In genomic region chr14:57951089-57951488, GRCm38 (mm10) we compare ENCODE assay signal across 8 mouse cellular contexts. TPM values are rescaled to one million over a fixed set of nuclear protein-coding genes. Genes with fewer than 3 reads are reported as not detected.
DNase-seq lines count a peak whose midpoint lies in the region; ATAC-seq and TF ChIP-seq lines count a peak whose summit lies in the region.

No protein-coding gene starts in this region.

- no peak for TF ChIP-seq EP300 in liver, postnatal 0 days (IDR thresholded peaks at IDR 0.05; ENCODE audit: low read depth)

- H3K4me3 ChIP-seq in intestine, embryonic 14.5 days (ENCODE audit: low read depth, low read length) = no peak overlapping the region
- H3K4me3 ChIP-seq in intestine, embryonic 16.5 days (ENCODE audit: low read length) = no peak overlapping the region
- H3K4me3 ChIP-seq in cortical plate, adult 2 months (ENCODE audit: insufficient read depth, low read length) = no peak overlapping the region
- no peak overlapping the region for H3K4me3 ChIP-seq in liver, postnatal 0 days (ENCODE audit: low read depth, low read length)

- peaks cover 12% of the 10 kb centered on the region for H3K36me3 ChIP-seq in intestine, embryonic 14.5 days (ENCODE audit: control insufficient read depth, insufficient read depth, low read length)
- no peaks in the 10 kb centered on the region for H3K36me3 ChIP-seq in intestine, embryonic 16.5 days (ENCODE audit: control insufficient read depth, insufficient read depth, low read length)
- H3K36me3 ChIP-seq in liver, postnatal 0 days (replicated peaks; ENCODE audit: insufficient read depth, low read length) = peaks cover 5% of the 10 kb centered on the region

- 15% methylated on average over 2 of the region's 2 CpGs for WGBS in intestine, embryonic 14.5 days
- 26% methylated on average over 2 of the region's 2 CpGs for WGBS in intestine, embryonic 16.5 days
- 42% methylated on average over 2 of the region's 2 CpGs for WGBS in liver, postnatal 0 days (ENCODE audit: insufficient replicate concordance)

- H3K27me3 ChIP-seq in intestine, embryonic 14.5 days (replicated peaks; ENCODE audit: control insufficient read depth, insufficient read depth, low read length) = no peaks in the 10 kb centered on the region
- no peaks in the 10 kb centered on the region for H3K27me3 ChIP-seq in intestine, embryonic 16.5 days (replicated peaks; ENCODE audit: control insufficient read depth, insufficient read depth, low read length)
- H3K27me3 ChIP-seq in liver, postnatal 0 days (ENCODE audit: insufficient read depth, low read length) = no peaks in the 10 kb centered on the region

- no peak overlapping the region for H3K4me2 ChIP-seq in intestine, embryonic 14.5 days (ENCODE audit: low read length)
- H3K4me2 ChIP-seq in intestine, embryonic 16.5 days (ENCODE audit: low read depth, low read length) = no peak overlapping the region
- H3K4me2 ChIP-seq in liver, postnatal 0 days (ENCODE audit: low read depth, low read length) = no peak overlapping the region

- no peak for ATAC-seq in intestine, embryonic 14.5 days (replicated peaks; ENCODE audit: low FRiP score, low TSS enrichment, low read depth)
- no peak for ATAC-seq in intestine, embryonic 16.5 days
- no peak for ATAC-seq in liver, postnatal 0 days

- peak; percentile 64 for DNase-seq in intestine, embryonic 14.5 days (ENCODE audit: low spot score)
- peak; percentile 9 for DNase-seq in urinary bladder, postnatal 14 days (ENCODE audit: low spot score)
- no peak for DNase-seq in urinary bladder, postnatal 4 days (ENCODE audit: low spot score in 2 of 2)
- DNase-seq in liver, postnatal 0 days = peak; percentile 27
- DNase-seq in urinary bladder, adult 18-20 months (ENCODE audit: low spot score in 2 of 2) = no peak
- no peak for DNase-seq in spleen, postnatal 36 days (ENCODE audit: low spot score in 2 of 2)

- no peaks in the 10 kb centered on the region for H3K4me1 ChIP-seq in intestine, embryonic 14.5 days (replicated peaks; ENCODE audit: control insufficient read depth, insufficient read depth, low read length)
- no peaks in the 10 kb centered on the region for H3K4me1 ChIP-seq in intestine, embryonic 16.5 days (ENCODE audit: control insufficient read depth, insufficient read depth, low read length)
- H3K4me1 ChIP-seq in cortical plate, adult 2 months (ENCODE audit: control insufficient read depth, insufficient read depth, low read length) = no peaks in the 10 kb centered on the region
- H3K4me1 ChIP-seq in liver, postnatal 0 days (ENCODE audit: insufficient read depth) = no peaks in the 10 kb centered on the region

- H3K27ac ChIP-seq in intestine, embryonic 14.5 days (ENCODE audit: low read depth) = no peak overlapping the region
- H3K27ac ChIP-seq in intestine, embryonic 16.5 days (ENCODE audit: low read length) = no peak overlapping the region
- H3K27ac ChIP-seq in cortical plate, adult 2 months (ENCODE audit: insufficient read depth, low read length) = no peak overlapping the region
- no peak overlapping the region for H3K27ac ChIP-seq in liver, postnatal 0 days (ENCODE audit: low read depth)

- H3K9me3 ChIP-seq in intestine, embryonic 14.5 days (ENCODE audit: control insufficient read depth, low read length) = no peaks in the 10 kb centered on the region
- H3K9me3 ChIP-seq in intestine, embryonic 16.5 days (ENCODE audit: control insufficient read depth, low read length) = no peaks in the 10 kb centered on the region
- H3K9me3 ChIP-seq in liver, postnatal 0 days (ENCODE audit: low read length) = no peaks in the 10 kb centered on the region

- no peak overlapping the region for H3K9ac ChIP-seq in intestine, embryonic 14.5 days (ENCODE audit: low read length)
- H3K9ac ChIP-seq in intestine, embryonic 16.5 days (ENCODE audit: low read depth, low read length) = no peak overlapping the region
- no peak overlapping the region for H3K9ac ChIP-seq in liver, postnatal 0 days (replicated peaks)

- peak; percentile 44 for TF ChIP-seq CTCF in cortical plate, adult 2 months (IDR thresholded peaks at IDR 0.05; ENCODE audit: extremely low read depth, insufficient read depth, low read length)
- TF ChIP-seq CTCF in liver, postnatal 0 days (IDR thresholded peaks at IDR 0.05; ENCODE audit: low read depth) = peak; percentile 67

- TF ChIP-seq POLR2A in cortical plate, adult 2 months (IDR thresholded peaks at IDR 0.05; ENCODE audit: extremely low read depth, insufficient read depth, low read length) = no peak

RNA-seq across cellular contexts. Expression of gene Micu2, which starts 48.0 kb away (rescaled TPM):
- 51.4 and 53.4 TPM in 2 replicates for polyA plus RNA-seq in intestine, embryonic 14.5 days (2014; fragmentation: Nextera tagmentation; extraction: Ambion mirVana)
- polyA plus RNA-seq in intestine, embryonic 16.5 days (2015; fragmentation: Nextera tagmentation; extraction: Ambion mirVana) = 74.6 and 76.8 TPM in 2 replicates
- polyA plus RNA-seq in cortical plate, adult 2 months (2012; rRNA removed) = 20.1 and 20.3 TPM in 2 replicates
- polyA plus RNA-seq in liver, postnatal 0 days (2015; fragmentation: Nextera tagmentation; extraction: Ambion mirVana) = 37.2 and 37.6 TPM in 2 replicates

Comparison
In these comparisons a context has a peak if more than half of its experiments do, and no peak if none do; other contexts are left out.
1. DNase-seq: peak in intestine, embryonic 14.5 days (single experiment), urinary bladder, postnatal 14 days (single experiment) and liver, postnatal 0 days (single experiment); none in urinary bladder, postnatal 4 days (0 of 2), urinary bladder, adult 18-20 months (0 of 2) and spleen, postnatal 36 days (0 of 2).